Mouse (Mus musculus) spleen, adult 12 weeks (tissue): Measurements from ENCODE around the gene Itpka.
A peak's percentile ranks its signal among the peaks of the same experiment; 100 is the strongest.

Experiments used
- DNase-seq: peaks from one replicate; pipeline ENCODE4 v3.0.0; 2022; ENCODE audit warnings: low spot score

The Itpka gene

DNA sequence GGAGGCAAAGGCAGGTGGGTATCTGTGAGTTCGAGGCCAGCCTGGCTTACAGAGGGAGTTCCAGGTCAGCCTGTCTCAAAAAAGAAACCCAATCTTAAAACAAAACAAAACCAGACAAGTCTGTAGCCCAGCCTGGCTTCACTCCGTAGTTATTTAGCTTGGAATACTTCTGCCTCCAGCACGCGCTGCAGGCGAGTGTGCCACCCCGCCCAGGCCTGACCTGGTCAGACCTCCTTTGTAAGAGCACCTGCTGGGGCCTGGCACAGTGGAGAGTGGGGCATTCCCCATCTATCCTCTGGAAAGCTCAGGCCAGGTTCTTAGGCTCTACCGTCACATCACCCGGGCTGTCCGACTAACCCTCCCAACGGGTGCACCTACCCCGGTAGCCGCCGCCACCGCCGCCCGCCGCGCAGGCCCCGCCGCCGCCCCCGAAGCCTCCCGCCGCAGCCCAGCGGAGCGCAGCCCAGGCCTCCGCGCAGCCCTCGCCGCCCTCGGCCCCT is 15.5 kb downstream of the Itpka start:
- DNase-seq = no peak

- no peak for DNase-seq
Measured at GRCm38 (mm10) chr2:119758101-119758843, 16.1 kb downstream of the Itpka start.

GRCm38 (mm10) chr2:119758844-119759835 is 17.0 kb downstream of the Itpka start:
- DNase-seq = no peak

DNA sequence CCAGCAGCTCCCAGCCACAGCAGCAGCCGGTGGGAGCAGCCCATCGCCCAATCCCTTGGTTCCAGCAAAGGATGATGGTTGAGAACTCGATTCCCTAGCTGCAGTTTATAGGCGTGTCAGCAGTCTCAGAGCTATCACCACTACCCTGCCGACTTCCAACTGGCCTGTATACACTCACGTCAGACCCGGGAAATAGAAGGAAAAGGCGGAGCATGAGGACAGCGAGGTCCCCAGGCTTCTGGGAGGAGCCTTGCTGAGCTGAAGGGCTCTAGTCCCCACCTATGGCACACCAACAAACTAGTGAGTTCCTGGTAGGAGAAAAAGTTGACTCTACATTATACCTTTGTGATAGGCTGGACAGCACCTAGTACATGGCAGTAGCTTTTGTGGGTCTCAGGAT is 18.1 kb downstream of the Itpka start, which contains the start of gene Ltk:
Gene Ltk (minus strand): TSS at position 181 of the 400 bp plus-strand sequence.
- DNase-seq = no peak

- DNase-seq = no peak
Measured at GRCm38 (mm10) chr2:119762276-119762675, 20.1 kb downstream of the Itpka start.

- DNase-seq = no peak
Measured at GRCm38 (mm10) chr2:119763924-119764323, 21.8 kb downstream of the Itpka start.

DNA sequence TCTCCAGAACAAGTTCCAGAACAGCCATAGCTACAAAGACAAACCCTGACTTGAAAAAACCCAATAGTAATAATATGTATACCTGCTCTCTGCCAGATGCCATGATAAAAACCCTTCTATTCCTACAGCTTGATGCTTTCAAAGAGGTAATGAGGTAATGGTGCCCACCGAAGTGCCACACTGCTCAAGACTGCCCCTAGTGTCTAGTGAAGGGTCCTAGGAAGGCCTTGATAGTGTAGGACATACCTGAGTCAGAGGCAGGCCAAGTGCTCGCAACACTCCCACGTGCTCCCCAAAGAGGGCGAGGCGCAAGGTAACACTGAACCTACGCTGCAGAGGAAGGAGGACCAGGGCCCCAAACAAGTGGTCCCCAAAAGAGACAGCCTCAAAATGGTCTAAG is 25.1 kb downstream of the Itpka start:
- DNase-seq = no peak

DNA sequence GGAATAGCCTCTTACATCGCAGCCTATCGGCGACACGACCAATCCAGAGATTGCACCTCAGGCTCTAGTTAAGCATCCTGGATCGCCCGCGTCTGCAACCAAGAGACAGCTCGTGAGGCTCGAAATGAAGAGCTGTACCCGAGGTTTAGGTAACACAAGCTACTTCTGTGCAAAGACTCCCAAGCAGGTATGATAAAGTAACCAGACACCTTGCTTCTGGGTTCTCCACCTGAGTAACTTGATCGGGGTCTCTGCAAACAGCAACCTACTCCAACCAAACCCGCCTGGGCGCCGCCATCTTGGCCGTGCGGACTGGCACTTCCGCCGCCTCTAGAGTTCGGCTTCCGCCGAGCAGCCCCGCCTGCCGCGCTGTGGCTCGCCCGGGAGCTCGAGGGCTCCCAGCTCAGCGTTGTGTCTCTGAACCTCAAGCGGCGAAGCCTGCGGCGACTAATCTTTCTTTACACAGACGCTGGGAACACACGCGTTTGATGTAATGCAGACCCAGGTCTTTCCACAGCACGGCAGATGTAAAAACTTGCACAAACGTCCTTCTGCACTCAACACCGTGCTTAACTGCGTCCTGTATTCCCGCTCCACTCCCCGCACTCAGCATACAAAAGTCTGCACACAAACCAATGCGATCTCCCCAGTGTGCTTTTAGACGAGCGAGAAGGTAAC is 45.2 kb downstream of the Itpka start, which contains the start of gene Rpap1:
Gene Rpap1 (minus strand): TSS at position 332 of the 678 bp plus-strand sequence.
- peak; percentile 70 for DNase-seq

GRCm38 (mm10) chr2:119789996-119790395 is 47.9 kb downstream of the Itpka start:
- no peak for DNase-seq

DNA sequence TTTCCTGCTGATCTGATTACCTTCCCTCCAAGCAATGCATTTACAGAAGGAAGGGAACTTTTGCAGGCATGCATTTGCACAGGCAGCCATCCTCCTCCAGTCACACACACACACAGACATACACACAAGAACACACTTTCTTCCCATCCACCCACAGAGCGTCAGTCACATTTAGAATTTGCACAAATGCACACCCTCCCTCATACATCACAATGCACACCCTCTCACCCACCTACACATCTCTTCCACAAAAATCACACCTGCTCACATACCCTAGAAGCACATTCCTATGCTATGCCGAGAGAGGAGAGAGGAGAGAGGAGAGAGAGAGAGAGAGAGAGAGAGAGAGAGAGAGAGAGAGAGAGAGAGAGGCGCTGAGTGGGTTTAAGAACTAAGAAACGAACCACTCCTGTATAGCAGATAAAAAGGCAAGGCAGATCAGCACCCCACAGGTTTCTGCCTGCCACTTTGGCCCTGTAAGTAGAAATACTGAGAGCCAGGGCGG is 55.2 kb downstream of the Itpka start, which contains the start of gene Tyro3:
Gene Tyro3 (plus strand): TSS at position 455 of the 505 bp plus-strand sequence.
- DNase-seq = no peak

DNA sequence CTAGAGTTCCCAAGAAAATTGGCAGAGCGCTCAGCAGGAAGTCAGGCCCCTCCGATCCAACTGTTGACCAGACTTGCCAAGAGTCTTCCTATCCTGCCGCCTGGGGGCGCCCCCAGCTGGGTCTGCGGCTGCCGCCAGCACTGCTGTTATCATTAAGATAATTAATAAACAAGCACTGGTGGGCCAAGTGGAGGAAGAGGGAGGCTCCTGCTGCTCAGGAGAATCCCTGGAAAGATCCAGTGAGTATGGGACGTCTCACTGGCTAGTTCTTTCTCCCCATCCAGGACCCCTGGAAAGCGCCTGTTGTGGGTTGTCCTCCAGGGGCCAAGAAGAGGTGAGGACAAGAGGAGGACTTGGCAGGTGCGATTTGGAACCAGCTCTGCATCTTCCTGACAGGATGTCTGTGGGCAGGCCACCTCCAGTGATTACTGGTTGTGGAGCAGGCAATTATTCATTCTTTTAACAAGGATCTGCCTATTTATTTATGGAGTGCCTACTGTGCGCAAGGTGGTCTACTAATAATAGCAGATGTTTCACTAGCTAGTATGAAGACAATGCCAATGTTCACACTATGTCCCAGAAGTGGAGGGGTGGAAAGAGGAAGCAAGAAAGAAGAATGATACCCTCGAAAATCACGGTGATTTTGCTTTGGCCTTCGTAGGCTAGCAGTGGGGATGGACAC is 56.2 kb downstream of the Itpka start:
- DNase-seq = no peak

- peak; percentile 8 for DNase-seq
Measured at GRCm38 (mm10) chr2:119799181-119799960, 57.2 kb downstream of the Itpka start.

- no peak for DNase-seq
Measured at GRCm38 (mm10) chr2:119799961-119800550, 57.9 kb downstream of the Itpka start.
